In the genomic region with DNA sequence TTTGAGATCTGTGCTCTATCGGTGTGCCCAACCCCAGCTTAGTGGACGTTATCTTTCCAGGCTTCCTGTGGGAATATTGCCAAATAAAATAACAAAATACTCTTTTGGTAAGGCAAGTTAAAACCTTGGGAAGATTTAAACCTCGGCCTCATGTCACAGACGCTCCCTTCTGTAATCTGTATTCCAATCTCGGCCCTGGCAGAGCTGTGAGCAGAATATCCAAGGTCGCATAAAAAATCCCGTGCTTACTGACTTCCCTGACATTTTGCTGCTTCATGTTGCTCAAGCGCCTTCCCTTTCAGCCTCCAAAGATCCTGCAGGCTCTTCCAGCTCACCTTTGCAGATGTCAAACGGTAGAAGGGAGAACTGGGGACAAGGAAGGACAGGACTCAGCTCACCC, we compare ENCODE assay signal across 16 mouse cellular contexts.
DNase-seq lines count a peak whose midpoint lies in the region; ATAC-seq and TF ChIP-seq lines count a peak whose summit lies in the region.
"Had no signal": no experiment of that assay in that cellular context is flagged by ENCODE, and none has a peak within 500 bp of the region (broad histone marks: within the 10 kb centered on the region; RNA-seq: fewer than 3 reads in every experiment).

No protein-coding gene starts in this region.

- intact Hi-C loops in heart, postnatal 25 days (cut with DNase I), result no loop called here

- DNase-seq in adrenal gland, adult 2 months, result peak; percentile 82
- no peak for DNase-seq in adrenal gland, postnatal 4 days (ENCODE audit: low spot score in 2 of 2)
- DNase-seq in heart, postnatal 25 days (ENCODE audit: low spot score), result no peak
- no peak for DNase-seq in midbrain, postnatal 0 days (ENCODE audit: low spot score)
- no peak for DNase-seq in thymus, postnatal 4 days
- DNase-seq: cerebellum, adult 2 months; heart, postnatal 4 days; kidney, postnatal 10 days; layer of hippocampus, postnatal 36 days; lung, embryonic 14.5 days; right cerebral cortex, postnatal 14 days had no signal

- no peaks in the 10 kb centered on the region for H3K27me3 ChIP-seq in heart, embryonic 16.5 days (ENCODE audit: control insufficient read depth, insufficient read depth, low read length)
- no peaks in the 10 kb centered on the region for H3K27me3 ChIP-seq in midbrain, embryonic 12.5 days
- no peaks in the 10 kb centered on the region for H3K27me3 ChIP-seq in midbrain, postnatal 0 days (ENCODE audit: insufficient read depth, low read length)
- H3K27me3 ChIP-seq in midbrain, embryonic 16.5 days (ENCODE audit: control insufficient read depth, insufficient read depth, low read depth, low read length), result no peaks in the 10 kb centered on the region
- H3K27me3 ChIP-seq: megakaryocyte, embryonic 14.5 days had no signal

- ATAC-seq in heart, embryonic 16.5 days (replicated peaks; ENCODE audit: extremely low read depth, insufficient read depth, low FRiP score), result no peak
- ATAC-seq in midbrain, embryonic 12.5 days (ENCODE audit: low FRiP score, low read depth), result no peak
- ATAC-seq in midbrain, postnatal 0 days (ENCODE audit: low FRiP score), result no peak
- ATAC-seq in midbrain, embryonic 16.5 days, result no peak

- H3K9me3 ChIP-seq in heart, embryonic 16.5 days (replicated peaks; ENCODE audit: control insufficient read depth, low read length), result no peaks in the 10 kb centered on the region
- no peaks in the 10 kb centered on the region for H3K9me3 ChIP-seq in midbrain, embryonic 12.5 days
- no peaks in the 10 kb centered on the region for H3K9me3 ChIP-seq in midbrain, postnatal 0 days (ENCODE audit: low read length)
- H3K9me3 ChIP-seq in midbrain, embryonic 16.5 days (replicated peaks; ENCODE audit: control insufficient read depth, low read length, poor library complexity, severe bottlenecking), result no peaks in the 10 kb centered on the region
- H3K9me3 ChIP-seq: limb, embryonic 12.5 days; megakaryocyte, embryonic 14.5 days had no signal

- no peak overlapping the region for H3K4me3 ChIP-seq in heart, embryonic 16.5 days (ENCODE audit: low read length)
- no peak overlapping the region for H3K4me3 ChIP-seq in midbrain, embryonic 12.5 days
- no peak overlapping the region for H3K4me3 ChIP-seq in midbrain, postnatal 0 days (ENCODE audit: low read depth, low read length)
- H3K4me3 ChIP-seq in midbrain, embryonic 16.5 days (ENCODE audit: low read depth, low read length), result no peak overlapping the region
- H3K4me3 ChIP-seq: limb, embryonic 12.5 days had no signal

- H3K9ac ChIP-seq in heart, embryonic 16.5 days (ENCODE audit: low read length), result no peak overlapping the region; the same call in 1 of the 2 replicates
- no peak overlapping the region for H3K9ac ChIP-seq in midbrain, embryonic 12.5 days (replicated peaks)
- H3K9ac ChIP-seq in midbrain, postnatal 0 days (replicated peaks; ENCODE audit: low read length, poor library complexity, severe bottlenecking), result no peak overlapping the region
- H3K9ac ChIP-seq in midbrain, embryonic 16.5 days (ENCODE audit: low read depth, low read length), result no peak overlapping the region; the same call in 1 of the 2 replicates
- H3K9ac ChIP-seq: limb, embryonic 12.5 days; lung, embryonic 14.5 days had no signal

- WGBS in heart, embryonic 16.5 days, result 53% methylated on average over 9 of the region's 9 CpGs
- 73% methylated on average over 9 of the region's 9 CpGs for WGBS in midbrain, embryonic 12.5 days
- WGBS in midbrain, postnatal 0 days, result 30% methylated on average over 9 of the region's 9 CpGs
- WGBS in midbrain, embryonic 16.5 days, result 37% methylated on average over 9 of the region's 9 CpGs

- peaks cover 57% of the 10 kb centered on the region for H3K4me1 ChIP-seq in heart, embryonic 16.5 days (ENCODE audit: control insufficient read depth, insufficient read depth, low read length)
- H3K4me1 ChIP-seq in midbrain, embryonic 12.5 days, result peaks cover 66% of the 10 kb centered on the region
- peaks cover 35% of the 10 kb centered on the region for H3K4me1 ChIP-seq in midbrain, postnatal 0 days (ENCODE audit: insufficient read depth, low read length)
- peaks cover 59% of the 10 kb centered on the region for H3K4me1 ChIP-seq in midbrain, embryonic 16.5 days (ENCODE audit: control insufficient read depth, insufficient read depth, low read length)

- H3K36me3 ChIP-seq in heart, embryonic 16.5 days (ENCODE audit: control insufficient read depth, insufficient read depth), result 0 out of 2 replicates have a peak, but pooled peaks cover 3% of the 10 kb centered on the region
- H3K36me3 ChIP-seq in midbrain, embryonic 12.5 days, result no peaks in the 10 kb centered on the region
- no peaks in the 10 kb centered on the region for H3K36me3 ChIP-seq in midbrain, postnatal 0 days (ENCODE audit: insufficient read depth, low read length)
- H3K36me3 ChIP-seq in midbrain, embryonic 16.5 days (ENCODE audit: control insufficient read depth, insufficient read depth, low read length), result no peaks in the 10 kb centered on the region
- H3K36me3 ChIP-seq: limb, embryonic 12.5 days had no signal

- H3K27ac ChIP-seq in heart, embryonic 16.5 days (ENCODE audit: low read length), result peak overlapping the region; percentile 83; the same call in 1 of the 2 replicates
- peak overlapping the region; percentile 69 for H3K27ac ChIP-seq in midbrain, embryonic 12.5 days (replicated peaks)
- H3K27ac ChIP-seq in midbrain, postnatal 0 days (ENCODE audit: low read depth, low read length), result no peak overlapping the region
- H3K27ac ChIP-seq in midbrain, embryonic 16.5 days (ENCODE audit: low read length), result peak overlapping the region; percentile 45
- H3K27ac ChIP-seq: limb, embryonic 12.5 days had no signal

- H3K4me2 ChIP-seq in heart, embryonic 16.5 days (ENCODE audit: low read depth, low read length), result no peak overlapping the region
- no peak overlapping the region for H3K4me2 ChIP-seq in midbrain, embryonic 12.5 days (replicated peaks)
- no peak overlapping the region for H3K4me2 ChIP-seq in midbrain, postnatal 0 days (ENCODE audit: low read depth, low read length, poor library complexity, severe bottlenecking)
- no peak overlapping the region for H3K4me2 ChIP-seq in midbrain, embryonic 16.5 days (ENCODE audit: low read length)
- H3K4me2 ChIP-seq: limb, embryonic 12.5 days; lung, embryonic 14.5 days had no signal

- TF ChIP-seq CTCF in midbrain, postnatal 0 days (IDR thresholded peaks at IDR 0.05), result no peak
